Mouse (Mus musculus): ENCODE measurements around the gene Rasgrf2.

DNA sequence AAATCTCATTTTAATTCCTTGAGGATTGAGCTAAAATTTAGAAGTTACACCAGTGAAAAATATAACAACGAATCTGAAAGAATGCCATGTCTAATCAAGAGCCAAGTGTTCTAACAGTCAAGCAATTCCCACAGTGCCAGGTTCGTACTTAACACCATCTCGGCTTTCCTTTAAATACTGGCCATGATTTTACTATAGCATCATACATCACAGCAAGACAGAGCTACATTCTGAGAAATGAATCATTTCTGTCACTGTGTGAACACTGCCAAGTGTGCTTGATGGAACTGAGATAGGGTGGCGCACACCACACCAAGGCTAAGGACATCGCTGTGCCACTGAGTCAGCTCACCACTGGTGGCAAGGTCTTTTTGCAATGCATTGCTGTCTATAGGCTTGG is 5.6 kb downstream of the Rasgrf2 start:
- TF ChIP-seq POLR2A (IDR thresholded peaks at IDR 0.05; ENCODE audit: low read depth, low read length) (no peak), CTCF (conservative IDR thresholded peaks at IDR 0.05; ENCODE audit: insufficient read depth, insufficient read length, low read depth, low read length) (no peak)
